Mouse (Mus musculus): ENCODE results near the gene Dnah17. TPM values are rescaled to one million over a fixed set of nuclear protein-coding genes. Genes with fewer than 3 reads are reported as not detected.

Dnah17 gene
- total RNA-seq, 2 experiments from 2014 or later, result 0.08 to 0.42 TPM

DNA sequence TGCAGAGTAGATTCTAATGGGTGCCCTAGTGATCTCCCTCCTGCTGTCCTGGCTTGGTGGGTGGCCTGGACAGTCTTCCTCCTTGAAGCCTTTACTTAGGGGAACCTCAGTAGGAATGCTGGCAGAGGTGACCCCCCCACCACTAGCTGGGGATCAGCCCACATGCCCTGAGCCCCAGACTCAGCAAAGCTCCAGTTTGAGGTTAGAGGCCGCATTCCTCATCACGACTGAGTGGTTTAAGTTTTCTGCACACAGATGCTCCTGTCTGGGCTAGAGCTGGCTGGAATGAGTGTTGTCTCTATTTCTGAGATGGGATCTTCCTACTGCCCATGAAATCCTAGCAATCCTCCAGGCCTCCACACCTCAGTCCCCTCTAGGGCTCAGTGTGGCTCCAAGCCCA, 106.3 kb downstream of the Dnah17 start:
- no peak for DNase-seq (ENCODE audit: low spot score in 2 of 2)

DNA sequence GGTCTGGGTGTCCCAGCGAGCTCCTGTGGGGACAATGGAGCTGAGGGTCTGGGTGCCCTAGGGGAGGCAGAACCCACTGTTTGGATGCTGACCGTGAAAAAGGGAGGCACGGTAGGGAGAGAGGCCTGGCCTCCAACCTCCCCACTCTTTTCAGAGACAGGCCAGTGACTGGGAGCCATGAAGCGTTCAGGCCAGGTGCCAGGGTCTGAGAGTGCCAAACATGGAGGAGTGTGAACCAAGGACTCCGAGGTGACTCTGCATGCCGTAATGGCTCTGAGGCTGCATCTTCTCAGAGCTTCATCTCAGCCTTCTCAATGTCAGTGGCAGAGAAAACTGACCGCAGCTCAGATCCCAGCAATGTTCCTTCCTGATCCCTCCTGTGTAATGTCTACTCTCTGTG, 107.0 kb downstream of the Dnah17 start:
- no peak for DNase-seq (ENCODE audit: low spot score in 2 of 2)

DNA sequence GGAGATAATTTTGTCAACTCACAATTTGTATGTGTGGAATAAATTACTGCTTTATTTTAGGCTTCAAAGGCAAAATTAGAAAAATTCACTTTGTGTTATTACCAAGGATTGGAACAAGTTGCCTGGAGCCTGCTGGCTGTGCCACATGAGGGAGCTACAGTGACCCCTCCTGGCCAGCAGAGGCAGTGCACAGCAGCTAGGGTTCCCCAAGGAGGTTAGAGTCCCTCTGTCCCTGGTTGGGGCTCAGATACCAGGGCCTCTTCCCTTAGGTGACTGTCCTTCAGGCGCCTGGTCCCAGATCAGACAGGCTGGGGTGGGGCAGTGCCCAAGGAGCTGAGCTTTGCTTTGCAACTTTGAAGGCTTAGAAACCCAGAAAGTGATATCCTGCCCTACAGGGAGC, 108.6 kb downstream of the Dnah17 start:
- DNase-seq (ENCODE audit: low spot score in 2 of 2), result peak; percentile 44 to 49

DNA sequence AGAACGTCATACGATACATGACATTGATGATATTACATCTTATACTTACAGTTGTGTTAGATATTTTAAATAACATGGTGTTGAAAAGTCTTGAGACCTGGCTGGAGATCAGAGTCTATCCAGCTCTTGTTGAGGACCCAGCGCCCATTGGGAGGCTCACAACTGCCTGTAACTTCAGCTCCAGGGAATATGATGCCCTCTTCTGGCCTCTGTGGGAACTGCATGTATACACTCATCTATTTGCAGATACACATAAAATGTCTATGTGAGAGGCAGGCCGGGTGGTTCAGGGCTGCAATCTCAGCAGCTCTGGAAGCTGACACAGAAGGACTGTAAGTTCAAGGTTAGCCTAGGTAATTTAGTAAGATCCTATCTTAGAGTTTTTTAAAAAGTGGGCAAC, 112.1 kb downstream of the Dnah17 start:
- no peak for DNase-seq (ENCODE audit: low spot score in 2 of 2)

DNA sequence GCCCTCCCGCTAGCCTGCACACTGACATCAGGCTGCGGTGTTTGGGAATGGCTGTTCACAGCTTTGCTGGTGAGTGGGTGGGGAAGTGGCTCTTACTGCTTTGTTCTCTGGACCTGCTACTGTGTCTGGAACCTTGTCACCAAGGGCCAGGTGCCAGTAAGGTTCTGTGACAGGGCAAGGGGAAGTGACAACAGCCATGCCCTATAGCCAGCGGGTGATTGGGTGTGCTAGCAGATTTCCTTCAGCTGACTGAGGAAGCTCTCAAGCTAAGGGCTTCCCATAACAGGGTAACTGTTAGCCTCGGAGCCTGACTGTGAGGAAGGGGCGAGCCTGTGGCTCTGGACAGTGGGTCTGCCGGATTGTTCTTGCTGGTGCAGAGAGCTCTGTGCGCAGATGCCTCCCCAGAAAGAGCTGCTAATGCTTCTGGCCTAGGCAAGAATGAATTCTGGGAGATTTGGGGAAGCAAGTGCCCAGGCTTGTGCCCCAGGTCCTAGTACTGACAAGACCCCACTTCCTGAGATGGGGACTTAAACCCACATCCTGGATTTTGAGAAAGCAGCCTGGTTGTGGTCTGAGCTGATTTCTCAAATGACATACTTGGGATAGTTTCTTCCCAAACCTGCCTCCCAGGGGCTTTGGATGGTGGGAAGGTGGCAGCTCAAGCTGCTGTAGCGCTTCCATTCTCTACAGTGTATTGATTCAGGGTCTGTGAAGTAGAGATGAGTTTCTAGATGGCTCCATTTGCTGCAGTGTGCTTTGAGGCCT, 114.9 kb downstream of the Dnah17 start:
- DNase-seq (ENCODE audit: low spot score in 2 of 2), result no peak

DNA sequence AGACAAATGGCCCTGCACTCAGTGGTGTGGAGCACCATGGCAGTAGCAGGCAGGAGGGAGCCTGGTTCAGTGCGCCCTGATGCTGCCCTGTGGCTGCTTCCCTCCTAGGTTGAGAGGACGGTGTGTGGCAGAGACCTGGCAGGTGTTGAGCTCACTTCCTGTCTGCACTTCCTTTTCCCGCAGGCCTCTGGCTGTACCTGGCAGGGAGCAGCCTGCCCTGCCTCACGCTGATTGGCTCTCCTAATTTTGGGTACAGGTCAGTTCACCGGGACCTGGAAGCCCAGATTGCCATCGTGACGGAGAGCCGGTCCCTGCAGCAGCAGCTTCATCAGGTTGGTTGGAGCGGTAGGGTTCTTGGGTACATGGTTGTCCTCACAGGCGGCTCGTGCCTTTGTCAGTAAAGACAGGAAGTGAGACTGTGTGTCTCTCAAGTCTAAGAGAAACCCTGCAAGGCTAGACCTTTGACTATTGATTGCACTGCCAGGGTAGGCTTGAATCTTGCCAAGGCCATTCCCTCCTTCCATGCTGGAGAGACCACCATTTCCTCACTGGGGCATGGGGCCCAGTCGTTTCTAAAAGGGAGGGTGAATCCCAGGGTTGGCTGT, 115.9 kb downstream of the Dnah17 start:
- DNase-seq (ENCODE audit: low spot score in 2 of 2), result no peak

DNA sequence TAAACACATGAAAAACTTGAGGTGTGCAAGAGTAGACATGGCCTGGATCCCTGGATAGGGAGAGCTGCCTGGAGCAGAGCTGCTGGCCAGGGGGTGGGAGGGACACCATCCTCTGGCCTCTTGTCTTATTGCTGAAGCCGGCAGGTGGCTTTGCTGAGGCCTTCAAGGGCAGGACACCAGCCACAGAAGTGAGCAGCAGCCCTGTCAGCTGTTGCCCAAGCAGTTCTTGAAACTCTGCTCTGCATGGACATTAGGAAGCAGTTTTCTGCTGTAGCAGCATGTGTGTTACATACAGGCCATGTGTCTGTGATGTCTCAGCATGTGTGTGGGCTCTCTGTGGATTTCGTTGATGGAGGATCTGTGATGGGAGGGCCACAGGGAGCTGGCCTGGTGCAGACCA, 117.1 kb downstream of the Dnah17 start:
- no peak for DNase-seq (ENCODE audit: low spot score in 2 of 2)

DNA sequence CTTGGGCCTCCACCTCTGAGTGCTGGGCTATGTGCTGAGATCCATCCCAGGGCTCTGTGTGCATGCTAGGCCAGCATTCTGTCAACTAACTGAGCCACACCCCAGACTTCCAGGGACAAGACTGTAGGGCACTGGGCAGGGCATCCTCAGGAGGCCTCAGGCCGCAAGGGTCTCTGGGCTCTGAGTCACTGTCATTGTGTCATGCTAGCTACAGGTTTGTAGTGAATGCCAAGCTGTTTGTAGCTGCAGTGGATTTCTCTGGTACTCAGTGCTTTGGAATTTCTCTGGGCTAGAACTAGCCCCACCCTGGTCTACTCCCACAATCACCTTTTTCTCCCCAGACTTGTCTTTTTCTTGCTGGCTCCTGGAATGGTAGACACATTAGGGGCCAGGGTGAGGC, 117.8 kb downstream of the Dnah17 start:
- no peak for DNase-seq (ENCODE audit: low spot score in 2 of 2)

DNA sequence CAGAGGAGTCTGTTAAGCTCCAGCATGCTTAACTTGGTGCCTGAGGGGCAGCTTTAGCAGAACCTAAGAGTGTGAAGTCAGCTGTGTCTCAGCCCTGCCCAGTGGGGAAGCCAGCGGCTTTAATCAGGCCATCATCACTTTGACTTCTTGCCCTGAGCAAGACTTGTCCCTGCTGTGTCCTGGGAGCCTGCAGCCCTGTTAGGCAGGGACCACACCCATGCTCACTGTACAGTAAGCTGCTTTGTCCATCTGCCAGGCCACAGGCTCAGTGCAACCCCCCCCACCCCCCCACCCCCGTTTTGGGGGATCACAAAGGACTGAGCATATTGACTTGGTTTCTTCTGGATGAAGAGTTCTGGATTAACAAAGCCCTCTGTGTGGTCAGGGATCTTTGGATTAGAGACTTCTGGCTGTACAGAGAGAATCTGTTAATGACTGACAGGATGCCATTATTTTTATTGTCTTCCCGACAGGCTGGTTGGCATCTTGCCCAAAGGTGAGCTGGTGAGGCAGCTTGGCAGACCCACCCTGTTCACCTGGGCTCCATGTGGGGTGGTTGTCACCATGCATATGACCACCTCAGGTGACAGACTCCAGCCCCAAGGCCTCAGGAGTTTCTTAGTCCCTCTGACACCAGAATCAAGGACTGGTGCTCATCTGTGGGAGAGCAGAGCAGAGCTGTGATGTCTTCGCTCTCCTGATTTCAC, 120.4 kb downstream of the Dnah17 start:
- no peak for DNase-seq (ENCODE audit: low spot score in 2 of 2)

DNA sequence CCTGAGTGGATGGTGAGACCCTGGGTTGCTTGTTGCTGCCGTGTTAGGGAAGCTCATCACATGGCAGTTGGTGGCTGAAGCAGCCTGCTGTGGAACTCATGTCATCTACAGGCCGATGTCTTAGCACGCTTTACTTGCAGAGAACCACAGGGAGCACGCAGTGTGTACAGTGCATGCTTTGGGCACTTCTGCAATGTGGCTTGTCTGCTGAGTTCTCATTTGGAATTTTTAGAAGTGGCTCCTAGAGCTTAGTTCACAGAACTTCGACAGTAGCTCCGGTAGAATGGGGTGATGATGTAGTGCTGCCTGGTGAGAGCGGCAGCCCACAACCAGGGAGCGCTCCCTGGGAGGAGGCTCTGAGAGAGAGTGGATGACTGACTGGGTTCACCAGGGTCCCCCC, 121.6 kb downstream of the Dnah17 start:
- DNase-seq (ENCODE audit: low spot score in 2 of 2), result no peak

DNA sequence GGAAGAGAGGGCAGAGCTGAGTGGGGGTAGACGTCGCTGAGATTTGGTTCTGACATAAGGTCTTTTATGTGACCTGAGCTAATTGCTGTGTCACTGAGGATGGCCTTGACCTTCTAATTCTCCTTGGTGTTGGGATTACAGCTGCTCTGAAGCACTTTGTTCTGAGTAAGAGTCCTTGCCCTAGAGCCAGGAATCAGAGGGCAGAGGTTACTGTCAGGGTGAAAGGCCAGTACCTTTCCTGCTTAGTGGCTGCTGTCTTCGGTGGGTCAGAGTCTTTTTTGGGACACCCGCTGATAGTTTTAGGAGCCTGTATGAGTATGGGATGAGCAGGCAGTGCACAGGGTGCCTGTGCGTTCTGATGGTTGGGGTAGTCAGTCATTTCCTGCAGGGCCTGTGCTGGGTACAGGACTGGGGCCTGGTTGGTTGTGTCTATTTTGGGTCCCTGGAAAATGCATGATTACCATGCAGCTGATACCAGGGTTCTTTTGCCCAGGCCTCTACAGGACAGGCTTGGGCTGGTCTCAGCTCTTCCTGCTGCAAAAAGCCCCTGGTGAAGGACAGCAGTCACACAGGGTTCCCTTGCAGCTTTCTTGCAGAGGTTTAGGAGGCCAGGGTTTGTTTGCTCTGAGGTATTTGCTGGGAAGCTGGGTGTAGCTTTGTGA, 122.2 kb downstream of the Dnah17 start:
- no peak for DNase-seq (ENCODE audit: low spot score in 2 of 2)

DNA sequence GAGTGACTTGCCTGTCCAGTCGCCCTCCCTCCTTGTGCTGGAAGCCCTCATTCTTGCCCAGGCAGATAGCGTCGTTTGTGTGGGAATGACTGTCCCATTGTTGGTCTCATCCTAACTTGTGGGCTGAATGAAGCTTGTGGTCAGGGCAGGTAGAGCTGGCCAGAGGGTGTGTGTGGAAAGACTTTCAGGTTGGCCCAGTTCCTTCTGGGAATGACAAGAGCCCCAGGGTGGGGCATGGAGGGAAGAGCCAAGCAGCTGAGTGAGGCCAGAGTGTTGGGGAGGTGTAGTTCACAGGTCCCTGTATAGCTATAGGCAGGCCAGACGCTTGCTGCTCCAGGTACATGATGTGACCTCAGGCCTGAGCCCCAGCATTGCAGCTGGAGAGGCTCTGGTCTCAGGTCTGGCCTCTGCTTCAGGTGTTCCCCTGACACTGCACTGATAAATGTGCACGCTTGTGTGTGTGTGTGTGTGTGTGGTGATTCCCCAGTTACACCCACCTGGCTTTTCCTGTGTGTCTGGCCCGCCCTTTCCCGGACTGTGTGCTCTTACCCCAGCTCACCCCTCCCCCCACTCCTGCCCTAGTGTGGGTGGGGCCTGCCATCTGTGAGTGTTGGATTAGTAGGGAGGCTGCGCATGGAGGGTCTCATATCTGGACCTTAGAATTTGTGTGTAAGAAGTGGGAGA, 122.8 kb downstream of the Dnah17 start:
- DNase-seq (ENCODE audit: low spot score in 2 of 2), result no peak

DNA sequence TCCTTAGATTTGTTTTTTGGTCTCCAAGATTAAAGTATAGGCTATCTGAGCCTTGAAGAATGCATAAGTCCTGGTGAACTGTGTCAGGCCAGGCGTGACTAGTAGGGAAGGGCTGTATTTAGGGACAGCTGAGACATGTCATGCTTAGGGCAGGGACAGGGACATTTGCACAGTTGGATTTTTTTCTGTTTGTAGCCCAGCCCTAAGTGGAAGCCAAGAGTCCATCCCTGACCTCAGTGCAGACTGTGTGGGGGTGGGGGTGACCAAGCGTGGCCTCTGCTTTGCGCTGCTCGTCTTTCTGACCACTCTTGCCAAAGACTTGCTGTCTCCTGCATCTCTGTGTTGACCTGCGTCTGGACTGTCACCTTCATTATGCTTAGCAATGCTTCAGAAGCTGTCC, 126.2 kb downstream of the Dnah17 start:
- no peak for DNase-seq (ENCODE audit: low spot score in 2 of 2)

DNA sequence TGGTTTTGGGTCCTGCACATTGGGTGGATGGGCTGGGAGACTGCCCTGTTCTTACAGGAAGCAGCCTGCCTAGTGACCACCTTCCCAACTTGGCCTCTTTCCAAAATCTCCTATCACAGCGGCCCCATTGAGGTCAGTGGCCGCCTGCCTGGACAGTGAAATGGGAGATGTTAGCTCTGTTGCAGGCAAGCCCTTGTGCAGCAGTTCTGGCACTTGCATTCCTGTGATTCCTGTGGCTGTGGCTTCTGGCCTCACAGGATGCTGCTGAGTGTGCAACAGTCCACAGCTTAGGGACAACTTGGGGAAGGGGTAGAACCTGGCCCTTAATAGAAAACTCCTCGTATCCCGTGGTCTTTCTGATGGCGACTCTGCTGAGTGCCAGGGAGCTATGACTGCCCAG, 126.7 kb downstream of the Dnah17 start:
- no peak for DNase-seq (ENCODE audit: low spot score in 2 of 2)

DNA sequence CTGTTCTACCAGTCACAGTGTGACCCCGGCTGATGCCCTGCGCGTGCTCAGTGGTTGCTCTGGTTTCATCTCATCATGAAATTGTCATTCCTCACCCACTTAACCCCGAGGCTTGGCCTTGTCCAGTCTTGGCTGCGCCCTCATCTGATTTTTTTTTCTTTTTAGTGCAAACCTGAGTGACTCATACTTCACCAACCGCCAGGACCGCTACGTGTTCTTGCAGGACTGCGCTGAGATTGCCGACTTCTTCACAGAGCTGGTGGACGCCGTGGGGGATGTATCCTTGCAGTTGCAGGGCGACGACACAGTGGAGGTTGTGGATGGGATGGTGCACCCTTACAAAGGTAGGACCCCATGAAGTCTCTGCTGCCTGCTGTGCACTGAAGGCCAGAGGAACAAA, 127.3 kb downstream of the Dnah17 start:
- no peak for DNase-seq (ENCODE audit: low spot score in 2 of 2)

DNA sequence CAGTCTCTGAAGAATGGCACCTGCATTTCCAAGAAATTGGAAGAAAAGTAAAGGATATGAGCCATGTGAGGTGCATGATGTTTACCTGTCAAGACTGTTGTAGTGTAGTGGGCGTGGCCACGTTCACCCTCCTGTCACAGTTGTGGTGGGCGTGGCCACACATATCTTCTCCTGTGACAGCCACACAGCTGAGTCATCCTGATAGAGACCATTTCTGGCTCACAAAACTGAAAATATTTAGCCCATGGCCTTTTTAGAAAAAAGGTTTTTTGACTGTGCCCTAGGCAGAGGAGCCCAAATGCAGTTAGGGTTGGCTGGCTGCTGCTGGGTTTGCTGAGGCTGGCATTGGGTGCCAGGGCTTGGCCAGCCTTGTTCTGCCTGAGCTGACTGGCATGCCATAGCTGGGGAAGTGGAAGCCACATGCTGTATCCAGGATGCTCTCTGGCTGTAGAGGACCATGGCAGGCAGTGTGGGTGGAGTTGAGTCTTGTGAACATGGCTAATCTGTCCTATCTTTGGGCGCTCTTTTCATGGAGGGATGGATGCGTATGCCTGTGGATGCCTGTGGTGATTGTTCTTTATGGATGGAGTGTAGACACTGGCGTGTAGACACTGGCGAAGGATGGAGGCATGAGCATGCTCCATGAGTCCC, 129.7 kb downstream of the Dnah17 start:
- DNase-seq (ENCODE audit: low spot score in 2 of 2), result no peak

DNA sequence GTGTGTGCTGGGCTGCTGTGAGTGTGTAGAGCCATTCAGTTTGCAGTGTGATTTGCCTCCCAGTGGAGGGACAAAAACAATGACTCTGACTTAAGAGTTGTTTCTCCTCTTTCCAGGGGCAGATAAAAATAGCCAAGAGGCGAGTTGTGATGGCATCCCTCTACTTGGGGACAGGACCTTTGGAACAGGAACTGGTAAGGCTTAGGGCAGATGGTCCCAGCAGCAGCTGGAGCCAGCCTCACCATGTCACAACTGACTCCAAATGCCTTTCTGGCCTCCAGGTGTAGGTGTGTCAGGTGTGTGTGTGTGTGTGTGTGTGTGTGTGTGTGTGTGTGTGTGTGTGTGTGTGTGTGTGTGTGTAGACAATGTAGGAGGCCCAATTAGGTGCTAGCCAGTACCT, 130.4 kb downstream of the Dnah17 start:
- no peak for DNase-seq (ENCODE audit: low spot score in 2 of 2)

DNA sequence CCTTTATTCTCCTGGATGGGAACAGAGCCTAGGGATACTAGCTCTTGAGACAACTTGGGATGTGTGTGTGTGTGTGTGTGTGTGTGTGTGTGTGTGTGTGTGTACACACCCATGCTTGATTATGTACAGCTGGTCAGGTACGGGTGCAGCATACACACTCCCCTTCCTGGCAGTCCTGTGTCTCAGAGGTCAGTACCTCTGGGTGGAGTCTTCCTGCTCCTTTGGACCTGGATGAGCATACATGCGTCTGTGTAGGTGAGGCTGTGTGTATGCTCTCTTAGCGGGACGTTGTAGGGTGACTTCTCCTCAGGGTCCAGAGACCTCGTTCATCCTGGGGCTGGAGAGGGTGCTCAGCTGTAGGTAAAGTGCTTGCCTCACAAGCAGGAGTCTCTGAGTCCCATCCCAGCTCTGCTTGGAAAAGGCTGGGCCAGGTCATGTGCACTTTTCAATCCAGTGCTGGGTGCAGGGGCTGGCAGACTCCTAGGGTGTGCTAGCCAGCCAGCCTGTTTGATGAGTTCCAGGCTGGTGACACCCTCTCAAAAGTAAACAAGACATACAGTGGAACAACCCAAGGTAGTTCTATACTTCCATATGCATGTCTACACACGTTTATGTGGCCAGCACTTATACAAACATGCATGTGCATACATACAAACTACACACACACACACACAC, 131.0 kb downstream of the Dnah17 start:
- no peak for DNase-seq (ENCODE audit: low spot score in 2 of 2)

DNA sequence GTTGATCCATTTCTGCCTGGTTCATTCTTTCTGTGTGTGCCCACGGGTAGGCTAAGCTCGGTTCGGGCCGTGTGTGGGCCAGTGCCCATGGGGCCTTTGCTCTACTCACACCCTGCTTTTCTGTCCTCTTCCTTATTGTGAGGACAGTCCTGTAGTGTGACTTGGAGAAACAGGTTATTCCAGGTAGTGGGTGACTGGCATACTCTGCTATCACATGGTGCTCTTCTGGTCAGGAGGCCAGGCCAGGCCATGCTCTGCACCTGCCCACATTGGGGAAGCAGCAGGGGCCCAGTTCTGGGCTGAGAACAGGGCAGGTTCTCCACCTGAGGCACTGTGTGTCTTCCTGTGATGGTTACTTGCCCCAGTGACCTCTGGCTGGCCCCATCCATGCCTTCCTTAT, 132.1 kb downstream of the Dnah17 start:
- no peak for DNase-seq (ENCODE audit: low spot score in 2 of 2)

DNA sequence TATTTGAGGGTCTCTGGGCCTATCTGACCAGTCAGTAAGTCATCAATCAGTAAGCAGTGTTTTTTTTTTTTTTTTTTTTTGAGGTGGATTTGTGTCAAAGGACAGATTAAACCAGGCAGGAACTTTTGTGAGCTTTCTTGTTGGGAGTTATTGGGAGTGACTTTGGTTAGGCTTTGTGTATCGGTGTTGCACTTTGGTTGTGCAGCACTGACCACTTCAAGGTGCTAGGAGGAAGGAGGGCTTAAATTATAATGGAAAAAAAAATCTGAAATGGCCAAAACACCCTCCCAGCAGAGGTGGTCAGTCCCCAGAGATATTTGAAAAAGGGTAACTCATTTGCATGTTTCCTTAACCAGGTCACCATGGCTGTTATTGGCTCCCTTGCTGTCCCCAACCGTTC, 133.3 kb downstream of the Dnah17 start:
- no peak for DNase-seq (ENCODE audit: low spot score in 2 of 2)
